Mouse (Mus musculus) left cerebral cortex, postnatal 14 days (tissue): ENCODE results near the gene Cdh18. TPM values are rescaled to one million over a fixed set of nuclear protein-coding genes. Genes with fewer than 3 reads are reported as not detected.
"Not testable (repeated sequence)": the region's sequence is repeated elsewhere in the genome, so short reads cannot be mapped to it uniquely, and the experiment has no call there.

ENCODE experiments used
- DNase-seq, 2 experiments: peaks; one replicate each; pipeline ENCODE4 v3.0.0; 2021 to 2022; ENCODE audit warnings: low spot score in 2 of 2, mixed read lengths in 1 of 2
- intact Hi-C: fragments of 180-260 bp; cut with DNase I; formaldehyde crosslinking; loops from one replicate; pipeline ENCODE4 v1.15.1; 2025
- total RNA-seq, 2 experiments: library from RNA; stranded (reverse); gene quantifications; 2 replicates each; pipeline ENCODE4 v1.2.3; 2021

The Cdh18 gene
- total RNA-seq, 2 experiments from 2014 or later, result 27.6 to 31.9 TPM

- intact Hi-C loops, result no loop called here
- DNase-seq, result peak in 1 of 2 experiments; percentile 9
Measured at GRCm38 (mm10) chr15:22898208-22898607, 349.4 kb downstream of the Cdh18 start.

- intact Hi-C loops, result no loop called here
Measured at GRCm38 (mm10) chr15:22914444-22914843, 365.6 kb downstream of the Cdh18 start.

GRCm38 (mm10) chr15:22934293-22934692 is 385.5 kb downstream of the Cdh18 start:
- DNase-seq, result no peak
- intact Hi-C loops, result no loop called here

More at GRCm38 (mm10) chr15:22914444-22914843, 365.6 kb downstream of the Cdh18 start:
- DNase-seq, result peak; percentile 61 to 63

- intact Hi-C loops, result no loop called here
- DNase-seq, result no peak
Measured at GRCm38 (mm10) chr15:22947234-22947633, 398.4 kb downstream of the Cdh18 start.

GRCm38 (mm10) chr15:22969424-22969823 is 420.6 kb downstream of the Cdh18 start:
- intact Hi-C loops, result no loop called here
- peak; percentile 5 to 26 for DNase-seq

- DNase-seq, result peak in 1 of 2 experiments; percentile 5
- intact Hi-C loops, result no loop called here
Measured at GRCm38 (mm10) chr15:22980136-22980535, 431.3 kb downstream of the Cdh18 start.

GRCm38 (mm10) chr15:22984647-22985046 is 435.8 kb downstream of the Cdh18 start:
- DNase-seq, result peak in 1 of 2 experiments; percentile 15
- intact Hi-C loops, result no loop called here

- intact Hi-C loops, result no loop called here
- DNase-seq, result no peak
Measured at GRCm38 (mm10) chr15:23016680-23017079, 467.9 kb downstream of the Cdh18 start.

- DNase-seq, result no peak
- intact Hi-C loops, result no loop called here
Measured at GRCm38 (mm10) chr15:23021151-23021550, 472.3 kb downstream of the Cdh18 start.

GRCm38 (mm10) chr15:23022635-23023034 is 473.8 kb downstream of the Cdh18 start:
- intact Hi-C loops, result no loop called here
- no peak for DNase-seq

GRCm38 (mm10) chr15:23035551-23036207 is 486.9 kb downstream of the Cdh18 start:
- intact Hi-C loops, result no loop called here
- DNase-seq, result peak; percentile 13 to 22

- DNase-seq, result peak; percentile 80 to 84
- intact Hi-C loops, result no loop called here
Measured at GRCm38 (mm10) chr15:23036208-23037065, 487.6 kb downstream of the Cdh18 start.

- DNase-seq, result no peak
- intact Hi-C loops, result no loop called here
Measured at GRCm38 (mm10) chr15:23037561-23037960, 488.7 kb downstream of the Cdh18 start.

- DNase-seq, result no peak
- intact Hi-C loops, result no loop called here
Measured at GRCm38 (mm10) chr15:23046127-23046785, 497.4 kb downstream of the Cdh18 start.

- intact Hi-C loops, result no loop called here
- no peak for DNase-seq
Measured at GRCm38 (mm10) chr15:23052006-23052405, 503.2 kb downstream of the Cdh18 start.

- DNase-seq, intact Hi-C loops: not testable (repeated sequence)
Measured at GRCm38 (mm10) chr15:23085326-23085725, 536.5 kb downstream of the Cdh18 start.

- no peak for DNase-seq
- intact Hi-C loops, result no loop called here
Measured at GRCm38 (mm10) chr15:23087535-23087934, 538.7 kb downstream of the Cdh18 start.

- DNase-seq, result no peak
- intact Hi-C loops, result no loop called here
Measured at GRCm38 (mm10) chr15:23096601-23097000, 547.8 kb downstream of the Cdh18 start.

GRCm38 (mm10) chr15:23104668-23105380 is 556.0 kb downstream of the Cdh18 start:
- no peak for DNase-seq
- intact Hi-C loops, result no loop called here
